Comparison of ENCODE assay signal across 31 mouse cellular contexts in the genomic region with DNA sequence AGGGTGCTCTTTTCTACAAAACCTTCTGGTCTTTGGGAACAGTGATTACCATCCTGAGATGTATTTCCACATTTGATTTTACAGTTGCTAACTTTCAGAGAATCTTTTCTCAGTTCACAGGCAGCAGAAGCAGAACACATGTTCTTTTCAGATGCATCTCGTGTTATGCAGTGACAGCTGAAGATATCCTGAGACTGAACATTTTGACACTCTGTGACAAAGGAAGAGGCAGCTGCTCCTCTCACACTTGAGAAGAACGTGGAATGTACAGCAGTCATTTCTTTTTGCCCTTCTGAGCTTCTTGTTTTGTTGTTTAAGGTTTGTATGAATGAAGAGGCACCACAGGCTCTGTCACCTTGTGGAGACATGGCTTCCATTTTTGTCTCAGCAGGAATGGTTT. TPM values are rescaled to one million over a fixed set of nuclear protein-coding genes. Genes with fewer than 3 reads are reported as not detected.
DNase-seq lines count a peak whose midpoint lies in the region; ATAC-seq and TF ChIP-seq lines count a peak whose summit lies in the region.
"Had no signal": no experiment of that assay in that cellular context is flagged by ENCODE, and none has a peak within 500 bp of the region (broad histone marks: within the 10 kb centered on the region; RNA-seq: fewer than 3 reads in every experiment).

No protein-coding gene starts in this region.

- DNase-seq in embryonic facial prominence, embryonic 14.5 days (ENCODE audit: low spot score): peak; percentile 10
- DNase-seq in embryonic facial prominence, embryonic 10.5 days (ENCODE audit: low spot score): no peak
- DNase-seq in layer of hippocampus, adult 9-10 months (ENCODE audit: low spot score): peak; percentile 10
- no peak for DNase-seq in layer of hippocampus, postnatal 10 days (ENCODE audit: low spot score in 2 of 2)
- DNase-seq in brain, adult 2 months (ENCODE audit: low read depth, low spot score): peak; percentile 29
- DNase-seq: adrenal gland, adult 8-10 months; adrenal gland, postnatal 14 days; adrenal gland, postnatal 36 days; B cell, adult 2 months; cerebellum, adult 11-12 months; cerebellum, adult 2 months; cerebellum, adult 9-10 months; cerebellum, postnatal 10 days; cerebellum, postnatal 25 days; embryo, embryonic 11 days had no signal

- ATAC-seq in embryonic facial prominence, embryonic 14.5 days (ENCODE audit: low read depth): no peak
- ATAC-seq in cerebellum, adult (ENCODE audit: insufficient number of reproducible peaks, low FRiP score, low TSS enrichment): no peak
- ATAC-seq in inflammation-experienced regulatory T-cells, adult 6 months: no peak
- ATAC-seq: activated CD4-positive, CD25-positive, alpha-beta regulatory T cell, adult 4 months; CD4-positive, CD25-positive, alpha-beta regulatory T cell, adult 4 months; forebrain, embryonic 14.5 days; forebrain, embryonic 16.5 days; Patski had no signal

- no peak for TF ChIP-seq POLR2A in myocyte (IDR thresholded peaks at IDR 0.05; ENCODE audit: insufficient read length, low read depth)

- no peak overlapping the region for H3K4me2 ChIP-seq in embryonic facial prominence, embryonic 14.5 days (ENCODE audit: low read depth, low read length)
- no peak overlapping the region for H3K4me2 ChIP-seq in myocyte (ENCODE audit: low read depth)
- H3K4me2 ChIP-seq: embryonic facial prominence, embryonic 12.5 days; embryonic facial prominence, embryonic 15.5 days; forebrain, embryonic 12.5 days had no signal

- no peak overlapping the region for H3K9ac ChIP-seq in embryonic facial prominence, embryonic 14.5 days (ENCODE audit: low read depth, low read length)
- H3K9ac ChIP-seq: embryonic facial prominence, embryonic 12.5 days; embryonic facial prominence, embryonic 15.5 days; forebrain, embryonic 12.5 days had no signal

- H3K27ac ChIP-seq in embryonic facial prominence, embryonic 14.5 days (replicated peaks; ENCODE audit: low read depth, low read length): no peak overlapping the region
- no peak overlapping the region for H3K27ac ChIP-seq in embryonic facial prominence, embryonic 10.5 days (replicated peaks)
- H3K27ac ChIP-seq: embryonic facial prominence, embryonic 12.5 days; embryonic facial prominence, embryonic 15.5 days; forebrain, embryonic 10.5 days; forebrain, embryonic 12.5 days had no signal

- H3K9me3 ChIP-seq in embryonic facial prominence, embryonic 14.5 days (ENCODE audit: control insufficient read depth, low read length): no peaks in the 10 kb centered on the region
- no peaks in the 10 kb centered on the region for H3K9me3 ChIP-seq in embryonic facial prominence, embryonic 10.5 days
- H3K9me3 ChIP-seq: embryonic facial prominence, embryonic 12.5 days; embryonic facial prominence, embryonic 15.5 days; forebrain, embryonic 10.5 days; forebrain, embryonic 12.5 days; G1E had no signal

- peaks cover 96% of the 10 kb centered on the region for H3K36me3 ChIP-seq in embryonic facial prominence, embryonic 14.5 days (ENCODE audit: control insufficient read depth, insufficient read depth, low read length)
- H3K36me3 ChIP-seq in embryonic facial prominence, embryonic 10.5 days (replicated peaks): peaks cover 96% of the 10 kb centered on the region
- H3K36me3 ChIP-seq in myocyte (ENCODE audit: control insufficient read depth, insufficient read depth): peaks cover 30% of the 10 kb centered on the region

- H3K27me3 ChIP-seq in embryonic facial prominence, embryonic 14.5 days (replicated peaks; ENCODE audit: control insufficient read depth, insufficient read depth, low read length): no peaks in the 10 kb centered on the region
- H3K27me3 ChIP-seq in embryonic facial prominence, embryonic 10.5 days (replicated peaks; ENCODE audit: low read depth, poor library complexity, severe bottlenecking): no peaks in the 10 kb centered on the region
- H3K27me3 ChIP-seq in myocyte (ENCODE audit: control insufficient read depth, insufficient read depth, insufficient read length): no peaks in the 10 kb centered on the region
- H3K27me3 ChIP-seq: CH12.LX; embryonic facial prominence, embryonic 12.5 days; embryonic facial prominence, embryonic 15.5 days; forebrain, embryonic 12.5 days; Patski had no signal

- H3K4me1 ChIP-seq in embryonic facial prominence, embryonic 14.5 days (ENCODE audit: control insufficient read depth, insufficient read depth, low read length): no peaks in the 10 kb centered on the region
- H3K4me1 ChIP-seq in embryonic facial prominence, embryonic 10.5 days: no peaks in the 10 kb centered on the region
- H3K4me1 ChIP-seq: embryonic facial prominence, embryonic 12.5 days; embryonic facial prominence, embryonic 15.5 days; forebrain, embryonic 10.5 days; forebrain, embryonic 12.5 days had no signal

- H3K79me2 ChIP-seq in myocyte (ENCODE audit: control insufficient read depth, insufficient read depth): no peaks in the 10 kb centered on the region

- H3ac ChIP-seq in myocyte (ENCODE audit: control insufficient read depth, insufficient read length): no peak overlapping the region

- 82% methylated on average over 2 of the region's 2 CpGs for WGBS in embryonic facial prominence, embryonic 14.5 days
- WGBS in embryonic facial prominence, embryonic 10.5 days: 90% methylated on average over 2 of the region's 2 CpGs

- no peak overlapping the region for H3K4me3 ChIP-seq in embryonic facial prominence, embryonic 14.5 days (ENCODE audit: low read depth, low read length)
- H3K4me3 ChIP-seq in embryonic facial prominence, embryonic 10.5 days: no peak overlapping the region
- H3K4me3 ChIP-seq in myocyte: no peak overlapping the region
- H3K4me3 ChIP-seq: embryonic facial prominence, embryonic 12.5 days; embryonic facial prominence, embryonic 15.5 days; erythroblast, embryonic 14.5 days; forebrain, embryonic 10.5 days; forebrain, embryonic 12.5 days had no signal

TF ChIP-seq in myocyte, 11 proteins besides CTCF, POLR2A, EP300 and RAD21:
- TF ChIP-seq MYOD1 (IDR thresholded peaks at IDR 0.05; ENCODE audit: control insufficient read depth in 1 of 3, insufficient read length in 2 of 3, low read depth in 2 of 3) (peak; percentile 41 to 70 (median 69)), SRF (IDR thresholded peaks at IDR 0.05; ENCODE audit: control insufficient read depth, insufficient read length, low read depth) (no peak), CEBPB (IDR thresholded peaks at IDR 0.05; ENCODE audit: insufficient read depth, poor library complexity, severe bottlenecking) (no peak), POLR2AphosphoS2 (IDR thresholded peaks at IDR 0.05; ENCODE audit: insufficient read length, low read depth) (no peak), E2F4 (IDR thresholded peaks at IDR 0.05; ENCODE audit: insufficient read depth) (no peak), MYOG (IDR thresholded peaks at IDR 0.05; ENCODE audit: control insufficient read depth in 1 of 3, insufficient read depth in 1 of 3, insufficient read length in 2 of 3, low read depth in 2 of 3) (peak in 1 of 3 experiments; percentile 67), TCF3 (IDR thresholded peaks at IDR 0.05; ENCODE audit: insufficient read length, low read depth) (no peak), MAX (IDR thresholded peaks at IDR 0.05; ENCODE audit: low read depth) (no peak)

RNA-seq across cellular contexts. Expression of gene Gm20671, which starts 3.1 kb away (rescaled TPM):
- polyA plus RNA-seq in embryonic facial prominence, embryonic 14.5 days (2014; fragmentation: Nextera tagmentation; extraction: Ambion mirVana): not detected in 2 replicates
- polyA plus RNA-seq in embryonic facial prominence, embryonic 10.5 days (2016; fragmentation: Nextera tagmentation; extraction: Ambion mirVana): not detected in 2 replicates
- total RNA-seq in layer of hippocampus, postnatal 10 days (2021): not detected
- polyA plus RNA-seq in myocyte (2012; fragmentation: generic; extraction: Trizol): not detected
- polyA plus RNA-seq in inflammation-experienced regulatory T-cells, adult 6 months (2017; shearing (Covaris generic)): not detected
- total RNA-seq: adrenal gland, adult 18-20 months; adrenal gland, adult 8-10 months; adrenal gland, postnatal 14 days; adrenal gland, postnatal 36 days had no signal
- polyA plus RNA-seq: activated CD4-positive, CD25-positive, alpha-beta regulatory T cell, adult 4 months; CD4-positive, CD25-positive, alpha-beta regulatory T cell, adult 4 months; embryonic facial prominence, embryonic 12.5 days; embryonic facial prominence, embryonic 15.5 days; forebrain, embryonic 10.5 days; forebrain, embryonic 12.5 days; forebrain, embryonic 14.5 days; forebrain, embryonic 16.5 days; Patski had no signal

RNA-seq across cellular contexts. Expression of gene Prr14l, which starts 24.0 kb away (rescaled TPM):
- 11.6 and 14.0 TPM in 2 replicates for polyA plus RNA-seq in embryonic facial prominence, embryonic 14.5 days (2014; fragmentation: Nextera tagmentation; extraction: Ambion mirVana)
- polyA plus RNA-seq in embryonic facial prominence, embryonic 10.5 days (2016; fragmentation: Nextera tagmentation; extraction: Ambion mirVana): 17.6 and 19.7 TPM in 2 replicates
- total RNA-seq in layer of hippocampus, postnatal 10 days (2021): 10 to 100 TPM; 44.0 to 44.9 TPM
- polyA plus RNA-seq in myocyte (2012; fragmentation: generic; extraction: Trizol): 4.7 TPM
- 10 to 100 TPM; 23.2 to 26.6 (median 25.8) TPM for polyA plus RNA-seq in inflammation-experienced regulatory T-cells, adult 6 months (2017; shearing (Covaris generic))

RNA-seq across cellular contexts. Expression of gene Depdc5, which starts 33.4 kb away (rescaled TPM):
- polyA plus RNA-seq in embryonic facial prominence, embryonic 14.5 days (2014; fragmentation: Nextera tagmentation; extraction: Ambion mirVana): 18.3 and 21.0 TPM in 2 replicates
- 38.5 and 39.1 TPM in 2 replicates for polyA plus RNA-seq in embryonic facial prominence, embryonic 10.5 days (2016; fragmentation: Nextera tagmentation; extraction: Ambion mirVana)
- total RNA-seq in layer of hippocampus, postnatal 10 days (2021): 10 to 100 TPM; 47.0 to 60.7 TPM
- polyA plus RNA-seq in myocyte (2012; fragmentation: generic; extraction: Trizol): 15.5 TPM
- 10 to 100 TPM; 20.6 to 23.8 (median 20.7) TPM for polyA plus RNA-seq in inflammation-experienced regulatory T-cells, adult 6 months (2017; shearing (Covaris generic))

RNA-seq across cellular contexts. Expression of gene Pisd, which starts 44.6 kb away (rescaled TPM):
- 52.5 and 57.7 TPM in 2 replicates for polyA plus RNA-seq in embryonic facial prominence, embryonic 14.5 days (2014; fragmentation: Nextera tagmentation; extraction: Ambion mirVana)
- polyA plus RNA-seq in embryonic facial prominence, embryonic 10.5 days (2016; fragmentation: Nextera tagmentation; extraction: Ambion mirVana): 76.0 and 82.2 TPM in 2 replicates
- total RNA-seq in layer of hippocampus, postnatal 10 days (2021): 10 to 100 TPM; 52.3 to 55.6 TPM
- polyA plus RNA-seq in myocyte (2012; fragmentation: generic; extraction: Trizol): 58.8 TPM
- polyA plus RNA-seq in inflammation-experienced regulatory T-cells, adult 6 months (2017; shearing (Covaris generic)): 10 to 100 TPM; 39.5 to 87.1 (median 84.9) TPM

Comparison
In these comparisons a context has a peak if more than half of its experiments do, and no peak if none do; other contexts are left out.
1. DNase-seq: peak in embryonic facial prominence, embryonic 14.5 days (single experiment), layer of hippocampus, adult 9-10 months (single experiment) and brain, adult 2 months (single experiment); none in embryonic facial prominence, embryonic 10.5 days (single experiment) and layer of hippocampus, postnatal 10 days (0 of 2).